Mouse (Mus musculus): ENCODE data around the gene 4930432K21Rik. TPM values are rescaled to one million over a fixed set of nuclear protein-coding genes. Genes with fewer than 3 reads are reported as not detected.

The 4930432K21Rik gene
- total RNA-seq, 2 experiments from 2014 or later: 0.22 to 0.32 TPM

DNA sequence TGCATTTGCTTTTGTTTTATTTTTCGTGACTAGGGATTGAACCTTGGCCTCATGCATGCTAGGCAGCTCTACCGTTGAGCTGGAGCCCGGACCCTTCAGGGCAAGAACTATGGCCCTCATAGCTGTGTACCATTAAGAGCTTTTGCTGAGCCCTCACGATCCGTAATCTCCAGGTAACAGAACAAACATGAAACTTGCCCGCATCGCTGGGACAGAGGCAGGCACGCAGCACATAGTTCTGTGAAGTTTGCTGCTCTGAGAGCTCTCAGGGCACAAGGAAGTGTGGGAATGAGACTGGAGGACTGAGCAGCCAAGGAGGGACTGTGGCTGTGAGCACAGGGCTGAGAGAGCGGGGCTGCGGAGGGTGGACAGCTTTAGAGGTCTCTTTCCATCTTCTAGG lies 40.8 kb downstream of the 4930432K21Rik start:
- intact Hi-C loops (cut with DNase I): loop anchor here (5.0 kb wide), 1 partner anchor 84 kb away; the partner anchor contains the start of gene Ccdc130
- DNase-seq: no peak

DNA sequence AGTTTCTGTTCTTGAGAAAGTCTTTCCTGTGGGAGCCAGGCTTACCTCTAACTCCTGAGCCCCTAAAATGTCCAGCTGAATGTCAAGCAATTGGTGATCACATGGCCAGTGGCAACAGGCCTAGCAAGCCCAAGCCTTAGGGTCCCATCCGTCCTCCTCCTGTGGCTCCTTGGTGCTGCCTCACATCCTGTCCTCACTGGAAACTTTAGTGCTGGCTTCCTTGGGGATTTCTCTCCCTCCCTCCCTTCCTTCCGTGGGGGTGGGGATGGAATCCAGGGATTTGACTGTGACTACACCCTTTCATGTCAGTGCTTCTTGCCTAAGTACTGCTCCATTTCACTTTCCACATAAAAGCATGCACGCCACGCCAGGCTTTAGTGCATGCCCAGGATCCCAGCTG lies 41.8 kb downstream of the 4930432K21Rik start:
- peak; percentile 78 to 82 for DNase-seq
- intact Hi-C loops (cut with DNase I): loop anchor here (5.0 kb wide), 1 partner anchor 83 kb away; the partner anchor contains the start of gene Ccdc130

- intact Hi-C loops (cut with DNase I): no loop called here
- DNase-seq: no peak
These were observed 42.5 kb downstream of the 4930432K21Rik start for GRCm38 (mm10) chr8:84190191-84190867.

GRCm38 (mm10) chr8:84192023-84192422 lies 44.2 kb downstream of the 4930432K21Rik start:
- intact Hi-C loops (cut with DNase I): no loop called here
- DNase-seq: peak; percentile 80 to 87

DNA sequence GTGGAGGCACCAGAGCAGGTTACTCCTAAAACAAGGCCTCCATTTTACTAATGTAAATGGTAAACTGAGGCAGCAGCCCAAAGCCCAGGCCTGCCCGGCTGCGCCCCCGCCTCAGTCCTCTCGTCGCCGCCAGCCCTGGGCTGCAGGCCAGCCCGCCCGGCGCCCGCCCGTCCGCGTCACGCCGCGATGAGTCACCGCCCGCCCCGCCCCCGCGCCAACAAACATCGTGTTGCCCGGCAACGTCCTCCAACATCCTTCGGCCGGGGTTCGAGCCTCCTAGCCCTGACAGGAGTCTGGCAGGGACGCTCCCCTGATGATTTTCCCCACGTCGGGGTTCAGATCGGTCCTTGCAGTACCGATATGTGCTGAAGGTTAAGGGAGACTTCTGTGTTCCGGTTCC lies 44.7 kb downstream of the 4930432K21Rik start:
- DNase-seq: peak; percentile 91
- intact Hi-C loops (cut with DNase I): no loop called here

- intact Hi-C loops (cut with DNase I): no loop called here
- no peak for DNase-seq
These were observed 45.3 kb downstream of the 4930432K21Rik start for GRCm38 (mm10) chr8:84193161-84193560.

DNA sequence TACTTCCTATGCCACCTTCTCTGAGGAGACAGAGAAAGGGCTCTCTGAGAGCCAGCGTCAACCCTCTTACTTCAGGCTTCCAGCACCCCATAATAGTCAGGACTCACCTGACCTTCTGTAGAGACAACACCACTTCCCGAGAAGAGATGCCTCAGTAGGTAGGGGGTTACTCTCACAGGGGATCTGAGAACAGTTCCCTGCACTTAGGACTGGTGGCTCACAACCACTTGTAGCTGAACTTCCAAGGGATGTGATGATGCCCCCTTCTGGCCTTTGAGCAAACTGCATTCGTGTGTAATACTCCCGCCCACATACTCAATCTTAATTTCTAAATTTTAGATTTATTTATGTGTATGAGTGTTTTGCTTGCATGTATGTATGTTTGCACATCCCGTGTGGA lies 45.7 kb downstream of the 4930432K21Rik start:
- intact Hi-C loops (cut with DNase I): no loop called here
- no peak for DNase-seq

DNA sequence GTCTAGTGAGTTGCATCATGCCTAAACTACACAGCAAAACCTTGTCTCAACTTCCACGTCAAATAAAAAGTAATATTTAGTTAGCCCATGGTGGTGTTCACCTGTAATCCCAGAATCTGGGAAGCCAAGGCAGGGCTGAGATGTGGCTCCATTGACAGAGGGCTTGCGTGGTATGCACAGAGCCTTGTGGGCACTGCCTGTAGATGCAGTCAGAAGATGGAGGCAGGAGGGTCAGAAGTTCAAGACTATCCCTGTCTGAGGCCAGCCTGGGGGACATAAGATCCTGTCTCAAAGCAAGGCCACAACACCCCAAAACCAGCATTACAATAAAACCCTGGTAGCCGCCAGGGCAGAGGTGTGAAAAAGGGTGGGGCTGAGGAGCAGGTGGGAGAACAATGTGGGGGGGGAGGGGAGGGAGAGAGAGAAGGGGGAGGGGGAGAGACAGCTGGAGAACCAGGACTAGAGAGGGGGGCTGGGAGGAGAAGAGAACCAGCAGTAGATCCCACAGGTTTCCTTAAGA lies 46.5 kb downstream of the 4930432K21Rik start:
- intact Hi-C loops (cut with DNase I): no loop called here
- DNase-seq: no peak

- DNase-seq: peak; percentile 93
- intact Hi-C loops (cut with DNase I): no loop called here
These were observed 49.5 kb downstream of the 4930432K21Rik start for GRCm38 (mm10) chr8:84197141-84197921.

- intact Hi-C loops (cut with DNase I): no loop called here
- peak; percentile 96 for DNase-seq
These were observed 50.3 kb downstream of the 4930432K21Rik start for GRCm38 (mm10) chr8:84197922-84198774.

GRCm38 (mm10) chr8:84198871-84199270 lies 51.0 kb downstream of the 4930432K21Rik start:
- intact Hi-C loops (cut with DNase I): no loop called here
- DNase-seq: no peak

- intact Hi-C loops (cut with DNase I): loop anchor here (5.0 kb wide), 1 partner anchor 463 kb away; the partner anchor contains the start of gene Ier2
- DNase-seq: no peak
These were observed 51.7 kb downstream of the 4930432K21Rik start for GRCm38 (mm10) chr8:84199348-84200125.

- intact Hi-C loops (cut with DNase I): loop anchor here (5.0 kb wide), 1 partner anchor 462 kb away; the partner anchor contains the start of gene Ier2
- no peak for DNase-seq
These were observed 52.3 kb downstream of the 4930432K21Rik start for GRCm38 (mm10) chr8:84200126-84200555.

- intact Hi-C loops (cut with DNase I): loop anchor here (5.0 kb wide), 1 partner anchor 461 kb away; the partner anchor contains the start of gene Ier2
- peak; percentile 89 to 90 for DNase-seq
These were observed 53.1 kb downstream of the 4930432K21Rik start for GRCm38 (mm10) chr8:84200652-84201544.

DNA sequence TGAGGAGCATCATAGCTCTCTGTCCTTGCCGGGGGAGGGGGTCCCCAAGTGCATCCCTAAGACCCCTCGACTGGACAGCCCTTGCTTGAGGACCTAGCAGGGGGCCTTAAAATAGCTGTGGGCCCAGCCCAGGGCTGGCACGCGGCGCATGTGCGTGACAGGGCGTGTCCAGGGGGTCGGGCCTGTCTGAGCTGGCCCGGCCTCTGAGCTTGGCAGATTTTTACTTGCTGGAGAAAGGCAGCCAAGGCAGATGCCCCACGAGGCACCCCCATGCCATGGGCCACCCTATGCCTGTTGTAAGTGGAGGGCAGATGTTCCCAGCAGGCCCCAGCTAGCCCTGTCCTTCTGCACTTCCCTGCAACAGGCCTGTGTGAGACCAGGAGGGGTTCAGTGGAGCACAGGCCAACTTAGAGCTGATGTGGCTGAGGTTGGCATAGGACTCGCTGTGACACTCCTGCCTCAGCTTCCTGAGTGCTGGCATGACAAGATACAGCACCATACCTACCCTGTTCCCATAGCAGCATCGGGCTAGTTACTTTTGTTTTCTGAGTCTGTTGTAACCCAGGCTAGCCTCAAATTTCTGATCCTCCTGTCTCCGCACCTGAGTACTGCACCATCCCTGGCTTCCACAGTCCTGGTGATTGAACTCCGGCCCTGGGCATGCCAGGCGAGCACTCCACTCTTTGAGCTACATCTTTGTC lies 53.9 kb downstream of the 4930432K21Rik start:
- intact Hi-C loops (cut with DNase I): loop anchor here (5.0 kb wide), 1 partner anchor 461 kb away; the partner anchor contains the start of gene Ier2
- peak; percentile 90 for DNase-seq

- intact Hi-C loops (cut with DNase I): loop anchor here (5.0 kb wide), 1 partner anchor 460 kb away; the partner anchor contains the start of gene Ier2
- DNase-seq: peak in 1 of 2 experiments; percentile 66
These were observed 54.6 kb downstream of the 4930432K21Rik start for GRCm38 (mm10) chr8:84202466-84202865.
